In genomic region chr15:102676345-102676744, GRCm38 (mm10) we compare ENCODE assay signal across 17 mouse cellular contexts. TPM values are rescaled to one million over a fixed set of nuclear protein-coding genes. Genes with fewer than 3 reads are reported as not detected.
DNase-seq lines count a peak whose midpoint lies in the region; TF ChIP-seq lines count a peak whose summit lies in the region.
"Had no signal": no experiment of that assay in that cellular context is flagged by ENCODE, and none has a peak within 500 bp of the region (broad histone marks: within the 10 kb centered on the region; RNA-seq: fewer than 3 reads in every experiment).

No protein-coding gene starts in this region.

- WGBS in bone marrow, adult 2 months, result 83% methylated on average over 2 of the region's 2 CpGs

- H3K4me1 ChIP-seq in E14TG2a.4 (replicated peaks; ENCODE audit: low read depth, low read length), result peaks cover 39% of the 10 kb centered on the region
- no peaks in the 10 kb centered on the region for H3K4me1 ChIP-seq in bone marrow, adult 2 months (ENCODE audit: control insufficient read depth, insufficient read depth, low read length)

- no peaks in the 10 kb centered on the region for H3K36me3 ChIP-seq in E14TG2a.4 (ENCODE audit: insufficient read depth, low read length)
- H3K36me3 ChIP-seq: embryonic facial prominence, embryonic 12.5 days; heart, embryonic 10.5 days; hindbrain, embryonic 12.5 days; limb, embryonic 15.5 days; neural tube, embryonic 12.5 days had no signal

- TF ChIP-seq POLR2A in bone marrow, adult 2 months (IDR thresholded peaks at IDR 0.05; ENCODE audit: borderline replicate concordance, control insufficient read depth, low read depth, low read length), result no peak

- DNase-seq in layer of hippocampus, adult 2 months (ENCODE audit: low spot score in 2 of 2), result no peak
- DNase-seq in layer of hippocampus, adult 9-11 months, result no peak
- peak; percentile 52 for DNase-seq in A20 (ENCODE audit: low read depth, low spot score)
- no peak for DNase-seq in ovary, postnatal 10 days (ENCODE audit: low spot score)
- DNase-seq in left cerebral cortex, adult 8-10 months (ENCODE audit: low spot score in 2 of 2), result no peak
- no peak for DNase-seq in adrenal gland, adult (ENCODE audit: inconsistent age in 2 of 2, low spot score in 1 of 2)
- DNase-seq: cerebellum, adult 11-12 months; kidney, adult 18-20 months; midbrain, embryonic 14.5 days; spleen, adult 18-20 months had no signal

- H3K9me3 ChIP-seq in E14TG2a.4 (ENCODE audit: low read length), result no peaks in the 10 kb centered on the region
- H3K9me3 ChIP-seq: embryonic facial prominence, embryonic 12.5 days; heart, embryonic 10.5 days; hindbrain, embryonic 12.5 days; limb, embryonic 15.5 days; neural tube, embryonic 12.5 days had no signal

- no peaks in the 10 kb centered on the region for H3K27me3 ChIP-seq in E14TG2a.4 (ENCODE audit: insufficient read depth, low read length)
- H3K27me3 ChIP-seq: embryonic facial prominence, embryonic 12.5 days; hindbrain, embryonic 12.5 days; limb, embryonic 15.5 days; neural tube, embryonic 12.5 days had no signal

- no peak overlapping the region for H3K4me3 ChIP-seq in layer of hippocampus, adult 2 months
- H3K4me3 ChIP-seq in E14TG2a.4 (replicated peaks; ENCODE audit: low read length), result no peak overlapping the region
- no peak overlapping the region for H3K4me3 ChIP-seq in bone marrow, adult 2 months (replicated peaks; ENCODE audit: control insufficient read depth, low read depth, low read length)
- H3K4me3 ChIP-seq: embryonic facial prominence, embryonic 12.5 days; heart, embryonic 10.5 days; hindbrain, embryonic 12.5 days; limb, embryonic 15.5 days; neural tube, embryonic 12.5 days had no signal

- peak; percentile 52 for TF ChIP-seq CTCF in layer of hippocampus, adult 2 months (conservative IDR thresholded peaks at IDR 0.05)
- TF ChIP-seq CTCF in E14TG2a.4 (conservative IDR thresholded peaks at IDR 0.05; ENCODE audit: low read length), result peak; percentile 73
- peak; percentile 14; the same call in 1 of the 2 replicates for TF ChIP-seq CTCF in bone marrow, adult 2 months (IDR thresholded peaks at IDR 0.05; ENCODE audit: control insufficient read depth, insufficient read depth, low read length)

- no peak overlapping the region for H3K27ac ChIP-seq in layer of hippocampus, adult 2 months
- no peak overlapping the region for H3K27ac ChIP-seq in bone marrow, adult 2 months (ENCODE audit: control insufficient read depth, insufficient read depth, low read depth, low read length, poor library complexity)
- H3K27ac ChIP-seq: embryonic facial prominence, embryonic 12.5 days; heart, embryonic 10.5 days; hindbrain, embryonic 12.5 days; limb, embryonic 15.5 days; neural tube, embryonic 12.5 days had no signal

RNA-seq across cellular contexts. Expression of gene Atp5g2, which starts 4.2 kb away (rescaled TPM):
- 10 to 100 TPM; 11.0 to 11.5 TPM for total RNA-seq in layer of hippocampus, adult 2 months (2021)
- 189 and 212 TPM in 2 replicates for polyA plus RNA-seq in bone marrow, adult 2 months (2011; ENCODE audit: insufficient read depth, insufficient read length, low replicate concordance, missing spikeins)
- 10 to 100 TPM in 3 of 4 experiments, 1 to 10 TPM in 1; 8.4 to 19.1 (median 13.2) TPM for total RNA-seq in left cerebral cortex, adult 8-10 months (2022)

RNA-seq across cellular contexts. Expression of gene Calcoco1, which starts 45.6 kb away (rescaled TPM):
- 10 to 100 TPM; 95.4 to 96.9 TPM for total RNA-seq in layer of hippocampus, adult 2 months (2021)
- polyA plus RNA-seq in bone marrow, adult 2 months (2011; ENCODE audit: insufficient read depth, insufficient read length, low replicate concordance, missing spikeins), result 24.4 and 28.0 TPM in 2 replicates
- total RNA-seq in left cerebral cortex, adult 8-10 months (2022), result 10 to 100 TPM; 74.9 to 85.2 (median 82.2) TPM

RNA-seq across cellular contexts. Expression of gene Atf7, which starts 51.1 kb away (rescaled TPM):
- total RNA-seq in layer of hippocampus, adult 2 months (2021), result 10 to 100 TPM; 45.5 to 46.4 TPM
- 29.6 and 45.2 TPM in 2 replicates for polyA plus RNA-seq in bone marrow, adult 2 months (2011; ENCODE audit: insufficient read depth, insufficient read length, low replicate concordance, missing spikeins)
- 10 to 100 TPM; 40.8 to 44.8 (median 42.6) TPM for total RNA-seq in left cerebral cortex, adult 8-10 months (2022)

RNA-seq across cellular contexts. Expression of gene Gm28047, which starts 51.5 kb away (rescaled TPM):
- total RNA-seq in layer of hippocampus, adult 2 months (2021), result not detected
- polyA plus RNA-seq in bone marrow, adult 2 months (2011; ENCODE audit: insufficient read depth, insufficient read length, low replicate concordance, missing spikeins), result 7.3 TPM in 1 of 2 replicates, not detected in the other
- total RNA-seq in left cerebral cortex, adult 8-10 months (2022), result under 1 TPM in 1 of 4 experiments, not detected in 3; 0.91 TPM
- polyA plus RNA-seq: embryonic facial prominence, embryonic 12.5 days; heart, embryonic 10.5 days; hindbrain, embryonic 12.5 days; limb, embryonic 15.5 days; midbrain, embryonic 14.5 days; neural tube, embryonic 12.5 days had no signal

Comparison
In these comparisons a context has a peak if more than half of its experiments do, and no peak if none do; other contexts are left out.
1. CTCF ChIP-seq: peak in every context shown above with its lines; median percentile 73 in E14TG2a.4; 52 in layer of hippocampus, adult 2 months; 14 in bone marrow, adult 2 months.